Mouse (Mus musculus): Measurements from ENCODE around the gene Ankib1. TPM values are rescaled to one million over a fixed set of nuclear protein-coding genes. Genes with fewer than 3 reads are reported as not detected.

Gene Ankib1
- 3.3 and 3.8 TPM in 2 replicates for polyA plus RNA-seq (2012; rRNA removed)

DNA sequence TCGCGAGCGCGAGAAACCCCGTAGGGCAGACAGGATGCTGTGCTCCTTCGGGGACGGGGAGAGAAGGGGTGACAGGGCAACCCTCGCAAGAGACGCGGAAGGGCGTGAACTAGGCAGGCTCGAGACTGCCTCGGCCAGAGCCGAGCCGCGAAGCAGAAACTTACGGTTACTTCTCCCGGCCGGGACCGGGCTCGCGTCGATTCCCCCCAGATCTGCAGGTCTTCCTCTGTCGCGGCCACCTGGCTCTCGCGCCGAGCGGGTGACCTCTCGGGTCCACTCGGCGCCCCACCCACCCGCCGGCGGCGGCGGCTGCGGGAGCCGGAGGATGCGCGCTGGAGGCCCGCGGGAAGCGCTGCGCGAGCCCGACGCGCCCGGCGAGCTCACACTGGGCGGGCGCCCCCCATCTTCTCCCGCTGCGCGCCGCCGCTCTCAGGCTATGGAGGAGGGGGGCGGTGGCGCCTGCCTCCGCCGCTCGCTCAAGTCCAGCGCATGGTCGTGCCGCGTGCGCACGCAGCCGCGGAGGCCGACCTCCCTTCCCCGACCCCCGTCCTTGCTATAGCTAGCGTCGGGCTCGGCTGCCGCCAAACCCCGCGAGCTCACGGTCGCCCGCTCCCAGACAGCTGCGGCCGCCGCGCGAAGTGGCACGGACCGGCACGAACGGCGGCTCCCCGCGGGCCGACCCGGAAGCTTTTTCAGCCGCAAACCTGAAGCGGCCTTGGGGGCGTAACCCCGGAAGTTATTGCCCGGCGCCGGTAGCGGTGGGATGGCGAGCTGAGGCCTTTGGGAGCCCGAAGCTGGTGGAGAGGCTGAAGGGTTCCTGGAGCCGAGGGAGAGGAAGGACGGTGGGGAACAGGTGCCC is at the start of gene Ankib1, which contains the start of gene Krit1:
Ankib1 (minus strand) TSS at position 493 of the 859 bp plus-strand sequence.
Krit1 (plus strand) TSS at position 752 of the 859 bp plus-strand sequence.

GRCm38 (mm10) chr5:3845026-3845425 is 42.3 kb upstream of the Ankib1 start, which contains the start of gene Lrrd1:
Gene Lrrd1 (plus strand): TSS chr5:3845173.

DNA sequence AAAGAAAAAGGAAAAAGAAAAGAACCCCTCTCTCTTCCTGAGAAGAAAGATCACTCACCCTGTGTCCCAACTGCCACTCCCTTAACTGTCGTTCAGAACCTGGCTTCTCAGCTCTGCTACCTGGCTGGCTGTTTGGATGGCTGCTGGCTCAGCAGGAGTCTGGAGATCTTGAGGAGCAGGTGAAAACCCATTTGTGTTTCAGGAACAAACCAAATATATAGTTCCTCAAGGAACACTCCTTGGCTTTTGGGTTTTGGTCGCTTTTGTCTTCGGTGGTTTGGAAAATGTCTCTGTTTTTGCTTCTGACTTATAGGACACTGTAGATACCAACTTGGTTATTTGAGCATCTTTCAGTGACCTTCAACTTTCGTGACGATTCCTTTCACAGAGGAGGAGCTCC is 145.6 kb downstream of the Ankib1 start, which contains the start of gene Gatad1:
Gatad1 (minus strand) TSS at position 101 of the 400 bp plus-strand sequence.

DNA sequence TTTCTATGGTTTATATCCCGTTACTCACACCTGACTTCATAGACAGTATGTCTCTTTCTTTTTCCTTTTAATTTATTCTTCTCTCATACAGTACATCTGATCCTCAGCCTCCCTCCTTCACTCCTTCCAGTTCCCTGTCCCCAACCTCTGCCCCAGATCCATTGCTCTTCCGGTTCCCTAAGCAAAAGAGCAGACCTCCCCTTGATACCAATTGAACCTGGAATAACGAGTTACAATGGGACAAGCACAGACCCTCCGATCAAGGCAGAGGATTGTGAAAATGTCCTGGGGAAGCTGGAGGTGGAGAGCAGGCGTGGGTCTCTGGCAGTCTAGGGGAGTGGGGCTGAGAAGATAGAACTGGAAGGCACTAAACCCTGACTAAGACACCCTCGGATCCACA is 151.8 kb downstream of the Ankib1 start, which contains the start of gene Tmbim7:
Tmbim7 (plus strand) TSS at position 301 of the 400 bp plus-strand sequence.

Other genes with a start within 250 kb of the Ankib1 start
- gene 1700109H08Rik, start 231.4 kb downstream of the Ankib1 start, polyA plus RNA-seq (2012; rRNA removed): 1.4 and 2.1 TPM in 2 replicates
- gene Pex1, start 206.9 kb downstream of the Ankib1 start, polyA plus RNA-seq (2012; rRNA removed): 4.0 and 4.6 TPM in 2 replicates
- gene Rbm48, start 206.3 kb downstream of the Ankib1 start, polyA plus RNA-seq (2012; rRNA removed): 3.4 and 4.1 TPM in 2 replicates
- not detected in 2 replicates for gene Tmbim7, start 151.7 kb downstream of the Ankib1 start, polyA plus RNA-seq (2012; rRNA removed)
- 23.7 and 29.0 TPM in 2 replicates for gene Gatad1, start 145.7 kb downstream of the Ankib1 start, polyA plus RNA-seq (2012; rRNA removed)
- gene Krit1, start 259 bp upstream of the Ankib1 start, polyA plus RNA-seq (2012; rRNA removed): 13.4 and 15.4 TPM in 2 replicates
- gene Lrrd1, start 42.2 kb upstream of the Ankib1 start, polyA plus RNA-seq (2012; rRNA removed): 0.01 TPM in 2 replicates
- 4.1 and 4.2 TPM in 2 replicates for gene Mterf1a, start 91.0 kb upstream of the Ankib1 start, polyA plus RNA-seq (2012; rRNA removed)
- 6.5 and 6.6 TPM in 2 replicates for gene Akap9, start 125.1 kb upstream of the Ankib1 start, polyA plus RNA-seq (2012; rRNA removed)

Data from liver, embryonic 14 days (tissue).